ENCODE assay signal across 11 mouse cellular contexts in genomic region chr2:129133006-129133805, GRCm38 (mm10). TPM values are rescaled to one million over a fixed set of nuclear protein-coding genes. Genes with fewer than 3 reads are reported as not detected.
DNase-seq lines count a peak whose midpoint lies in the region; ATAC-seq lines count a peak whose summit lies in the region.
"Had no signal": no experiment of that assay in that cellular context is flagged by ENCODE, and none has a peak within 500 bp of the region (broad histone marks: within the 10 kb centered on the region; RNA-seq: fewer than 3 reads in every experiment).

No protein-coding gene starts in this region.

- peaks cover 25% of the 10 kb centered on the region for H3K36me3 ChIP-seq in kidney, embryonic 16.5 days (ENCODE audit: insufficient read depth, low read length)

- H3K4me3 ChIP-seq in kidney, embryonic 16.5 days (ENCODE audit: low read length): no peak overlapping the region
- H3K4me3 ChIP-seq: heart, embryonic 12.5 days; limb, embryonic 12.5 days had no signal

- DNase-seq in right cerebral cortex, adult 18-20 months: peak; percentile 91
- no peak for DNase-seq in right cerebral cortex, postnatal 4 days
- DNase-seq in adrenal gland, postnatal 25 days: peak; percentile 74
- DNase-seq in layer of hippocampus, adult 8-10 months (ENCODE audit: low spot score in 2 of 2): peak; percentile 69 to 75
- DNase-seq in telencephalon, adult 2 months (ENCODE audit: low read depth, low spot score): peak; percentile 93
- no peak for DNase-seq in spleen, postnatal 4 days (ENCODE audit: low spot score in 2 of 2)
- DNase-seq: lung, postnatal 4 days had no signal

- no peak overlapping the region for H3K9ac ChIP-seq in kidney, embryonic 16.5 days (replicated peaks; ENCODE audit: low read length)
- H3K9ac ChIP-seq: heart, embryonic 12.5 days; limb, embryonic 12.5 days had no signal

- H3K9me3 ChIP-seq in kidney, embryonic 16.5 days (ENCODE audit: low read length): peaks cover 12% of the 10 kb centered on the region

- H3K4me2 ChIP-seq in kidney, embryonic 16.5 days (replicated peaks; ENCODE audit: low read depth, low read length): no peak overlapping the region
- H3K4me2 ChIP-seq: heart, embryonic 12.5 days; limb, embryonic 12.5 days had no signal

- no peak for ATAC-seq in erythroblast, adult 5-6 weeks (replicated peaks; ENCODE audit: low FRiP score, poor library complexity, severe bottlenecking)
- no peak for ATAC-seq in kidney, embryonic 16.5 days (ENCODE audit: low FRiP score, low TSS enrichment)

- H3K27me3 ChIP-seq in kidney, embryonic 16.5 days (ENCODE audit: insufficient read depth, low read length): no peaks in the 10 kb centered on the region
- H3K27me3 ChIP-seq: heart, embryonic 12.5 days; limb, embryonic 12.5 days had no signal

- no peak overlapping the region for H3K27ac ChIP-seq in kidney, embryonic 16.5 days (ENCODE audit: low read length)
- H3K27ac ChIP-seq: limb, embryonic 12.5 days had no signal

- H3K4me1 ChIP-seq in kidney, embryonic 16.5 days (ENCODE audit: insufficient read depth, low read length): peaks cover 12% of the 10 kb centered on the region

- 96% methylated on average over 14 of the region's 14 CpGs for WGBS in kidney, embryonic 16.5 days

RNA-seq across cellular contexts. Expression of gene Chchd5, which starts 3.7 kb away (rescaled TPM):
- total RNA-seq in adrenal gland, postnatal 25 days (2021): 25.0 and 27.7 TPM in 2 replicates
- 10 to 100 TPM; 11.8 to 14.3 (median 12.4) TPM for total RNA-seq in layer of hippocampus, adult 8-10 months (2022)
- 3.5 and 7.5 TPM in 2 replicates for total RNA-seq in erythroblast, adult 5-6 weeks (2015; ENCODE audit: low replicate concordance)
- total RNA-seq in erythroblast, adult 5-6 weeks (2017; ENCODE audit: low replicate concordance): 2.8 and 6.9 TPM in 2 replicates
- polyA plus RNA-seq in kidney, embryonic 16.5 days (2015; fragmentation: Nextera tagmentation; extraction: Ambion mirVana): 26.1 and 27.0 TPM in 2 replicates

RNA-seq across cellular contexts. Expression of gene Polr1b, which starts 32.4 kb away (rescaled TPM):
- 21.6 and 23.5 TPM in 2 replicates for total RNA-seq in adrenal gland, postnatal 25 days (2021)
- 10 to 100 TPM; 19.7 to 22.1 (median 21.2) TPM for total RNA-seq in layer of hippocampus, adult 8-10 months (2022)
- total RNA-seq in erythroblast, adult 5-6 weeks (2015; ENCODE audit: low replicate concordance): 1.0 and 4.4 TPM in 2 replicates
- 4.9 and 5.3 TPM in 2 replicates for total RNA-seq in erythroblast, adult 5-6 weeks (2017; ENCODE audit: low replicate concordance)
- 27.2 and 33.4 TPM in 2 replicates for polyA plus RNA-seq in kidney, embryonic 16.5 days (2015; fragmentation: Nextera tagmentation; extraction: Ambion mirVana)

Comparison
In these comparisons a context has a peak if more than half of its experiments do, and no peak if none do; other contexts are left out.
1. DNase-seq: peak in right cerebral cortex, adult 18-20 months (single experiment), adrenal gland, postnatal 25 days (single experiment), layer of hippocampus, adult 8-10 months (2 of 2) and telencephalon, adult 2 months (single experiment); none in right cerebral cortex, postnatal 4 days (single experiment) and spleen, postnatal 4 days (0 of 2).